Mouse (Mus musculus): ENCODE measurements around the gene Rpl15. TPM values are rescaled to one million over a fixed set of nuclear protein-coding genes. Genes with fewer than 3 reads are reported as not detected.
A peak's percentile ranks its signal among the peaks of the same experiment; 100 is the strongest.

Rpl15 gene
- 332 and 348 TPM in 2 replicates for polyA plus RNA-seq (2014; fragmentation: Nextera tagmentation; extraction: Ambion mirVana)

DNA sequence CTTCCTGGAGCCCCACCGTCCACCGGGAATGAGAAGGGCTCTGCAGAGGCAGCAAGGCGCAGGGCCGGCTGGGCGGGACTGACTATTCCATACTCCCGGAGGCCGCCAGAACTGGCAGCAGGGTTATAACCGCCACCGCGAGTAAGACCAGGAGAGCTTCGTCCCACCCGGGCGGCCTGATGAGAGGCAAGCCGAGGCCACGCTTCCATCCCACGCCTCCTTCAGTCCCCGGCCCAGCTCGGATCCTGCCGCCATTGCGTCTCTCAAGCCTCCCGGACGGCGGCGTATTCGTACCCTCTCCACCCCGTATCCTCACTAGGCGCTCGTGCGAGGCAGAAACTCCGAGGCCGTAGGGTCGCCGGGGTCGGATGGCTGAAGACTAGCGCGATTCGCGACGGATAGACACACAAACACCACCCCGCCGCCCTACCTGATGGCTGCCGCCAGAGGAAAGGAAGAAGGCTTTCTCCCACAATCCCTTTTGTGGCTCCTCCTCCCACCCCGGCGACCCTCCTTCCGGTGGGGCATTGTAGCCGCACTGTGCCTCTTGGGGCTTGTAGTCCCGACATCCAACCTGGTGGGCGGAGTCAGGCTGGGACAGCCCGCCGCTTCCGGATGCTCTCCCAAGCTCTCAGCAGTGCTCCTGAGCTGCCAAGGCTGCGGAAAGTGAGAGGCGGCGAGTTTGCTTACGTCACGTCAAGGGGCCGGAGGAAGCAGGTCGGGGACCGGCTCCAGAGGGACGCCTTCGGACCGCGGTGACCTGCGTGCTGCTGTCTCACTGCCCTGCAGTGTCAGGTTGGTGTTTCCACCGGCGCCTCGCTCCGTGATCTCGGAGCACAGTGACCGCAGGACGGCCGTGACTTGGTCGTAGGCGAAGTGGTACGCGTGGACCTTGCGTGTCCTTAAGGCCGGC lies at the start of gene Rpl15, which contains the start of gene Nkiras1:
Rpl15 (minus strand) TSS at position 863 of the 913 bp plus-strand sequence.
Nkiras1 (plus strand) TSS at position 608 of the 913 bp plus-strand sequence.
- Histone ChIP-seq H3K4me2 (replicated peaks) (peak within 1 kb of the TSS; percentile 91), H3K27ac (peak within 1 kb of the TSS; percentile 88), H3K36me3 (replicated peaks; ENCODE audit: control insufficient read depth, insufficient read depth) (peaks cover 23% of the 10 kb centered on the region), H3K27me3 (ENCODE audit: control insufficient read depth, insufficient read depth, low read length) (no peaks in the 10 kb centered on the region), H3K4me1 (replicated peaks; ENCODE audit: control insufficient read depth, insufficient read depth, low read length) (peaks cover 24% of the 10 kb centered on the region), H3K9me3 (ENCODE audit: control insufficient read depth, low read length) (no peaks in the 10 kb centered on the region), H3K9ac (peak within 1 kb of the TSS; percentile 97), H3K4me3 (replicated peaks; ENCODE audit: low read length) (peak within 1 kb of the TSS; percentile 71)
- WGBS, result under 1% methylated on average over 78 of the region's 78 CpGs
- peak; percentile 99 for ATAC-seq (ENCODE audit: low FRiP score)
- DNase-seq (ENCODE audit: low spot score), result peak; percentile 97

DNA sequence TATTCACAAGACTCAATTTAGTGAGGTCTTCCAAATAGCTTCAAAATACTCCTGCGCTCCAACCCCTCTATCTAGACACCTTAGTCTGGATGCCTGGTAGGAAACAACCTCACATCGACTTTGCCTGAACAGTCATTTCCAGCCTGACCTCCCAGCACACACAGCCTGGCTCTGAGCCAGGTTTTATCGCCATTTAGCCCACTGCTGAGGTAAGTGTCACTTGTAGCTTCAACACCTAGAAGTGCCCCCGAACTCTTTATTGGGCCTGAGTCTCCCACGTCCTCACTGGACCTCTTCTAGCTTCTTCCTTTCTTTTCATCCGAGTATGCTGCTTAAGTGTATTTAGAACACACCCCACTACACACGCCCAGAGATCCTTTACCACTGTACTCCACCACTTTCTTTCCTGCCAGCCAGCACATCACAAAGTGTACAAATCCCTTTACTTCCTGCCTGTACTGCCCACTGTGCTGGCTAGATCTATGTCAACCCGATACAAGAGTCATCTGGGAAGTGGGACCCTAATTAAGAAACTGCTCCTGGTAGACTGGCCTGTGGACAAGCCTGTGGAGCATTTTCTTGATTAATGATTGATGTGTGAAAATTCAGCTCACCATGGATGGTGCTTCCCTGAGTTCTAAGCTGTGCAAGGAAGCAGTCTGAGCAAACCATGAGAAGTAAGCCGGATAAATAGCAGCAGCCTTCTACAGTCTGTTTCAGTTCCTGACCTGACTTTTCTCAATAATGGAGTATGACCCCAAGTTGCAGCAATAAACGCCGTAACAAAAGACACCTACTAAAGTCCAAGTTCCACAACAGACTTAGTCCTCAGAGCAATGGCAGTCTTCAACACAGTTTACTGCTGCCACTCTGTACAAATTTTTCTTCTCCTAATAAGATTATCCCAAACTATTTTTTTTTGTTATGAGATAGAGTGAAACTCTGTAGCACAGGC lies 46.5 kb upstream of the Rpl15 start:
- Histone ChIP-seq H3K27me3 (ENCODE audit: control insufficient read depth, insufficient read depth, low read length) (no peaks in the 10 kb centered on the region), H3K4me3 (replicated peaks; ENCODE audit: low read length) (no peak overlapping the region), H3K27ac (no peak overlapping the region), H3K4me1 (replicated peaks; ENCODE audit: control insufficient read depth, insufficient read depth, low read length) (no peaks in the 10 kb centered on the region), H3K9ac (no peak overlapping the region), H3K4me2 (replicated peaks) (no peak overlapping the region), H3K36me3 (replicated peaks; ENCODE audit: control insufficient read depth, insufficient read depth) (no peaks in the 10 kb centered on the region; the same call in 1 of the 2 replicates), H3K9me3 (ENCODE audit: control insufficient read depth, low read length) (no peaks in the 10 kb centered on the region)
- ATAC-seq (ENCODE audit: low FRiP score) (no peak), DNase-seq (ENCODE audit: low spot score) (no peak)
- 81% methylated on average over 11 of the region's 11 CpGs for WGBS

DNA sequence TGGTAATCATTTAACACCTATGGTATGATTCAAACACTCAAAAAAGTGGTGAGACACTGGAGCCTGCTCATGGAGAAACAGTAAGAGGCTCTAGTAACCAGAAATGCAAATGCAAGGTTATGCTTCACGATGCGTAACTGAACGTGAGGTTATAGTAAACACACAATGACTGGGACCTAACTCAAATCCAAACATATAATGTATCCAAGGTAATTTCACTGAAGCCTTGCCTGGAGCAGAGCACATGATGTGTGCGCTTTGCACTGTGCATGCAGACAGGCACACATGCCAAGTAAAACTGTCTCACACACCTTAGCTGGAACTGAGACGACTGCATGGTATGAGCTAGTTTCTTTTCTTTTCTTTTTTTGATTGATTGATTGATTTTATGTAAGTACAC lies 33.0 kb upstream of the Rpl15 start:
- no peak for DNase-seq (ENCODE audit: low spot score)
- Histone ChIP-seq H3K27me3 (ENCODE audit: control insufficient read depth, insufficient read depth, low read length) (no peaks in the 10 kb centered on the region), H3K9me3 (ENCODE audit: control insufficient read depth, low read length) (no peaks in the 10 kb centered on the region), H3K4me1 (replicated peaks; ENCODE audit: control insufficient read depth, insufficient read depth, low read length) (no peaks in the 10 kb centered on the region), H3K4me2 (replicated peaks) (no peak overlapping the region), H3K36me3 (replicated peaks; ENCODE audit: control insufficient read depth, insufficient read depth) (no peaks in the 10 kb centered on the region), H3K27ac (no peak overlapping the region), H3K9ac (no peak overlapping the region), H3K4me3 (replicated peaks; ENCODE audit: low read length) (no peak overlapping the region)
- no peak for ATAC-seq (ENCODE audit: low FRiP score)
- 96% methylated on average over 5 of the region's 5 CpGs for WGBS

DNA sequence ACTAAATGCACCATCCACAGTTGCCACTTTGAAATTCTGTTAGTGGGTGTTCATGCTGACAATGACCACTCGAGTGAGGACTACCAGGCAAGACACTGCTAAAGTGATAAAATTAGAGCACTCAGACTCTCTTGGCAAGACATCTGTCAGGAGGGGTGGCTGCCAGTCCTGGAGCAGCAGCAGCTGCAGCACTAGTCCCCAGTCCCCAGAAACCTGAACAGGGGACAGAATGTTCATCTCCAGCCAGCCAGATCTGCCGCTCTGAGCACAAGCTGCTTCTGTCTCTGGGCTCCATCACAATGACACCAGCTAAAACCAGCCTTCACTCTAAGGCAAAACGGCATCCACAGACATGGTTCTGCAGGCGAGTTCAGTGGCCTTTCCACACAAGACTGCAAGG lies 32.1 kb upstream of the Rpl15 start:
- Histone ChIP-seq H3K4me1 (replicated peaks; ENCODE audit: control insufficient read depth, insufficient read depth, low read length) (no peaks in the 10 kb centered on the region), H3K27me3 (ENCODE audit: control insufficient read depth, insufficient read depth, low read length) (no peaks in the 10 kb centered on the region), H3K4me2 (replicated peaks) (no peak overlapping the region), H3K9me3 (ENCODE audit: control insufficient read depth, low read length) (no peaks in the 10 kb centered on the region), H3K27ac (no peak overlapping the region), H3K9ac (no peak overlapping the region), H3K4me3 (replicated peaks; ENCODE audit: low read length) (no peak overlapping the region), H3K36me3 (replicated peaks; ENCODE audit: control insufficient read depth, insufficient read depth) (no peaks in the 10 kb centered on the region)
- ATAC-seq (ENCODE audit: low FRiP score), result no peak
- DNase-seq (ENCODE audit: low spot score), result no peak
- 75% methylated on average over 4 of the region's 4 CpGs for WGBS

DNA sequence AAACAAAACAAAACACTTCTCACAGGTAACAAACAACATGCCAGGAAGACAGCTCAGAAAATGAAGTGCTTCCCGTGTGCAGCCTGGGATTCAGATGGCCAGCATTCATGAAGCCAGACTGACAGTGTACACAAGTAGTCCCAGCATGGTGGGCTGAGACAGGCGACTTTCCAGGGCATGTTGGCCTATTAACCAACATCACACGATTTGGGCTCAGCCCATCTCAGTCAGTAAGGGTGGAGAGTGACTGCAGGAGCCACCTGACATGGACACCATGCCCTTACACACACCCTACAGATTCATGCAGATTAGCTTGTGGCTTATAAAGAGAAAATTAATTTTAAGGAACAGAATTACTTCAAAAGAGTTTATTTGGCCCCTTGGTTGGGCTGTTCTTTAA lies 31.6 kb upstream of the Rpl15 start:
- H3K27me3 ChIP-seq (ENCODE audit: control insufficient read depth, insufficient read depth, low read length), result no peaks in the 10 kb centered on the region
- WGBS, result 85% methylated on average over 3 of the region's 3 CpGs
- no peak for DNase-seq (ENCODE audit: low spot score)
- H3K4me2 ChIP-seq (replicated peaks), result no peak overlapping the region
- no peaks in the 10 kb centered on the region for H3K4me1 ChIP-seq (replicated peaks; ENCODE audit: control insufficient read depth, insufficient read depth, low read length)
- no peaks in the 10 kb centered on the region for H3K9me3 ChIP-seq (ENCODE audit: control insufficient read depth, low read length)
- no peak overlapping the region for H3K9ac ChIP-seq
- H3K27ac ChIP-seq, result no peak overlapping the region
- ATAC-seq (ENCODE audit: low FRiP score), result no peak
- no peaks in the 10 kb centered on the region for H3K36me3 ChIP-seq (replicated peaks; ENCODE audit: control insufficient read depth, insufficient read depth)
- no peak overlapping the region for H3K4me3 ChIP-seq (replicated peaks; ENCODE audit: low read length)

DNA sequence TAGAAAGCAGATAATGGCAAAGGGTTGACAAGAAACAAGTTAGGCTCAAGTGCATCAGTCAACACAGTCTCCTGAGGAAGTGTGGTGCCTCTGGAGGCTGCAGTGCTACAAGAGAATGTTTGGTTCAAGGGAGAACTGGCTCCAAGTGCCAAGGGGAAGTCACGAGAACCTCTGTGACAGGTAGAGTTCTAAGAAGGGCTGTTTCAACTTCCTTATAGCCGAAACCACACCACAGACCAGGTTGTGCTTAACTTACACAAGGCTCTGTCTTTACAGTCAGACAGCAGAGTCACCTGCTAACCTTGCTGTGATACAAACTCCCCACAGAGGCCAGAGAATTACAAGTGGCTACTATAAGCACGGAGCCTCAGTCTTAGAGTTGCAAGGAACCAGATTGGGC lies 30.4 kb upstream of the Rpl15 start:
- no peaks in the 10 kb centered on the region for H3K9me3 ChIP-seq (ENCODE audit: control insufficient read depth, low read length)
- no peaks in the 10 kb centered on the region for H3K27me3 ChIP-seq (ENCODE audit: control insufficient read depth, insufficient read depth, low read length)
- no peaks in the 10 kb centered on the region for H3K36me3 ChIP-seq (replicated peaks; ENCODE audit: control insufficient read depth, insufficient read depth)
- WGBS, result 90% methylated on average over 3 of the region's 3 CpGs
- H3K4me3 ChIP-seq (replicated peaks; ENCODE audit: low read length), result no peak overlapping the region
- no peak for DNase-seq (ENCODE audit: low spot score)
- H3K27ac ChIP-seq, result no peak overlapping the region
- ATAC-seq (ENCODE audit: low FRiP score), result no peak
- no peak overlapping the region for H3K9ac ChIP-seq
- H3K4me2 ChIP-seq (replicated peaks), result no peak overlapping the region
- no peaks in the 10 kb centered on the region for H3K4me1 ChIP-seq (replicated peaks; ENCODE audit: control insufficient read depth, insufficient read depth, low read length)

DNA sequence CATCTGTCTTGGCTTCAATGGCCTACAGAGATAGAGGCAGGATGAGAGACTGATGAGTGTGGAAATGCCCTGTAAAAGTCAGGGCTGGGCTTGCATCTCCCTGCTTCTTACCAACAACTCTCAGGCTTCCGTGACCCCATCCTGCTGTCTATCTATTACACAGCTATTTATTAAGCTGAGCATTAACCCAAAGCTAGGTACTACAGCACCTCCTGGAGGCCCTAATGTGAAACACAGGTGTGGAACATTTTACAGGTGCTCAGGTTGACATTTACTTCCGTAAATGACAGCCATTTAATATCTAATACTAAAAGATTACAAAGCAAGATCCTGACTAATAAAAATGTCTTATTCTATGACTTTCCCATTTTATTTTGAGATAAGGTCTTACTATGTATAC lies 29.5 kb upstream of the Rpl15 start:
- Histone ChIP-seq H3K4me3 (replicated peaks; ENCODE audit: low read length) (no peak overlapping the region), H3K9me3 (ENCODE audit: control insufficient read depth, low read length) (no peaks in the 10 kb centered on the region), H3K4me1 (replicated peaks; ENCODE audit: control insufficient read depth, insufficient read depth, low read length) (no peaks in the 10 kb centered on the region), H3K4me2 (replicated peaks) (no peak overlapping the region), H3K9ac (no peak overlapping the region), H3K27me3 (ENCODE audit: control insufficient read depth, insufficient read depth, low read length) (no peaks in the 10 kb centered on the region), H3K36me3 (replicated peaks; ENCODE audit: control insufficient read depth, insufficient read depth) (no peaks in the 10 kb centered on the region), H3K27ac (no peak overlapping the region)
- ATAC-seq (ENCODE audit: low FRiP score), result no peak
- DNase-seq (ENCODE audit: low spot score), result no peak
- WGBS, result 92% methylated on average over 2 of the region's 2 CpGs

DNA sequence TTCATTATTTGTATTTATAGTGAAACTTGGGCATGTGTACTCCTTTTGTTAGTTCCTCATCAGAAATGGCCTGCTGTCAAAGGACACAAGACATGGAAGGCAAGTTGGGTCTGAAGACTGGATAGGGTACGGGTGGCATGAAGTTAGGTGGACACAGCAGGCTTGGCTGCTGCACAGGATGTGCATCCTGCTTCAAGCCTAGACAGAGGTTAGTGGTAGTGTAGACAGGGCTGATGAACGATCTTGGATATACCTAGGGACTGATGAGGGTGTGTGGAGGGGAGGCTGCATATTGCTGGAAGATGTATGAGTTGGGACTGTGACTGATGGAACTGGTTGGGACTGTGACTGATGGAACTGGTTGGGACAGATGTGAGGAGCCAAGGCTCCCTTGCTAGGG lies 27.7 kb upstream of the Rpl15 start:
- Histone ChIP-seq H3K27me3 (ENCODE audit: control insufficient read depth, insufficient read depth, low read length) (no peaks in the 10 kb centered on the region), H3K4me1 (replicated peaks; ENCODE audit: control insufficient read depth, insufficient read depth, low read length) (no peaks in the 10 kb centered on the region), H3K9ac (no peak overlapping the region), H3K27ac (no peak overlapping the region), H3K4me2 (replicated peaks) (no peak overlapping the region), H3K9me3 (ENCODE audit: control insufficient read depth, low read length) (no peaks in the 10 kb centered on the region), H3K36me3 (replicated peaks; ENCODE audit: control insufficient read depth, insufficient read depth) (no peaks in the 10 kb centered on the region), H3K4me3 (replicated peaks; ENCODE audit: low read length) (no peak overlapping the region)
- DNase-seq (ENCODE audit: low spot score), result no peak
- WGBS, result 93% methylated on average over 2 of the region's 2 CpGs
- no peak for ATAC-seq (ENCODE audit: low FRiP score)

DNA sequence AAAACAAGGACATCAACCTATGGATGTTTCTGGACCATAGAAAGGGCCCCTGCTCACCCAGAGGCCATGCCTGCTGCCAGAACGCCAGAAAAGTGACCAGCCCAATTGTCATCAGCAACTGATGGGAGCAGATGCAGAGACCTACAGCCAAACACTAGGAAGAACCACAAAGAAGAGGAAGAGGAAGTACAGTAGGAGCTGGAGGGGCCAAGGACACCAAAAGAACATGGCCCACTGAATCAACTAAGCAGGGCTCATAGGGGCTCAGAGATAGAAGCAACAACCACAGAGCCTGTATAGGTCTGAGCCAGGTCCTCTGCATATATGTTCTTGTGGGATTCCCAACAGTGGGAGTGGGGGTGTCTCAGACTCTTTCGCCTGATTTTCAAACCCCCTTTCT lies 26.2 kb upstream of the Rpl15 start:
- Histone ChIP-seq H3K4me1 (replicated peaks; ENCODE audit: control insufficient read depth, insufficient read depth, low read length) (no peaks in the 10 kb centered on the region), H3K9me3 (ENCODE audit: control insufficient read depth, low read length) (no peaks in the 10 kb centered on the region), H3K27ac (no peak overlapping the region), H3K4me3 (replicated peaks; ENCODE audit: low read length) (no peak overlapping the region), H3K36me3 (replicated peaks; ENCODE audit: control insufficient read depth, insufficient read depth) (no peaks in the 10 kb centered on the region), H3K9ac (no peak overlapping the region), H3K4me2 (replicated peaks) (no peak overlapping the region), H3K27me3 (ENCODE audit: control insufficient read depth, insufficient read depth, low read length) (no peaks in the 10 kb centered on the region)
- DNase-seq (ENCODE audit: low spot score), result no peak
- 88% methylated on average over 2 of the region's 2 CpGs for WGBS
- no peak for ATAC-seq (ENCODE audit: low FRiP score)
